Mouse (Mus musculus): ENCODE data around the gene Zfp335.
"Not testable (repeated sequence)": the region's sequence is repeated elsewhere in the genome, so short reads cannot be mapped to it uniquely, and the experiment has no call there.

GRCm38 (mm10) chr2:164863411-164863810, 48.1 kb downstream of the Zfp335 start:
- TF ChIP-seq CTCF (IDR thresholded peaks at IDR 0.05; ENCODE audit: low read depth, low read length); POLR2A (IDR thresholded peaks at IDR 0.05; ENCODE audit: extremely low read depth, insufficient read depth, low read length): not testable (repeated sequence)

Data from liver, adult 2 months (tissue).